Mouse (Mus musculus) thymus, postnatal 0 days (tissue): ENCODE data around the gene Stambpl1. TPM values are rescaled to one million over a fixed set of nuclear protein-coding genes. Genes with fewer than 3 reads are reported as not detected.

Experiments used
- DNase-seq: peaks from one replicate; pipeline ENCODE4 v3.0.0-alpha.2; 2015; ENCODE audit warnings: low spot score
- polyA plus RNA-seq: library from polyadenylated mRNA; unstranded; fragments of >200 nt; fragmentation: Nextera tagmentation; extraction: Ambion mirVana; gene quantifications from 2 replicates; pipeline ENCODE4 v1.2.1, GENCODE M21; 2015

The Stambpl1 gene
- polyA plus RNA-seq, 1 experiment from 2014 or later = 54.7 TPM

DNA sequence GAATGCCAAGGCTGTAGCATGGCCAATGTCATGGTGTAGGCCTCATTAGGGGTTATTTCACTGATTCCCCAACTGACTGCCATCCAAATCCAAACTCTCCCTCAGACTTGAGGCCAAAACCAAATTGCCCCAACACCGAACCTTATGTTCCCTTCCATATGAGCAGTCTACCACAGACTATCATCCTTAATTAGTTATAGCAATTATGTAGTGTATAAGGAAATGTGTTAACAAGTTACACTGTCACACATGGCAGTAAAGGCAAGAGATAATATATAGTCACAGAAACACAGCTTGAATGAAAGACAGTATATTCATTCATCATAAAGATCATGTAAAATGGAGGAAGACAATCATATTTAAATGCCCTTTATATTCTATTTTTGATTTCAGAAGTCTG, 81.0 kb downstream of the Stambpl1 start:
- no peak for DNase-seq

GRCm38 (mm10) chr19:34278078-34278477, 86.0 kb downstream of the Stambpl1 start:
- no peak for DNase-seq

DNA sequence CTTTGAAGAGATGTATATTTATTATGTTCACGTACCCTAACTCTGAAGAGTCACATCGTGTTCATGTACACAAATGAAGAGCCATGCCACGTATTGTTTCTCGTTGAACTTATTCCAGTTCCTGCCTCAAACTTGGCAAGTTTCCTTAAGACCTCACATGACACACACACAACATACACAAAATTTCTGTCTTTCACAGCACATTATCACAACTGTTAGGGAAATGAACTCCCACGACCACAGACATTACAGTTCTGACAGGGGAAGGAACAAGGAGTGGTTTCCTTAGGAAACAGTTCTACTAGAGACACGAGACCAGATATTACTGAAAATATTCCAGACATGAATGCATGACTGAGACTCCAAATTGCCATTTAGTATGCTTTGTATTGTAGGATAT, 91.6 kb downstream of the Stambpl1 start:
- no peak for DNase-seq

DNA sequence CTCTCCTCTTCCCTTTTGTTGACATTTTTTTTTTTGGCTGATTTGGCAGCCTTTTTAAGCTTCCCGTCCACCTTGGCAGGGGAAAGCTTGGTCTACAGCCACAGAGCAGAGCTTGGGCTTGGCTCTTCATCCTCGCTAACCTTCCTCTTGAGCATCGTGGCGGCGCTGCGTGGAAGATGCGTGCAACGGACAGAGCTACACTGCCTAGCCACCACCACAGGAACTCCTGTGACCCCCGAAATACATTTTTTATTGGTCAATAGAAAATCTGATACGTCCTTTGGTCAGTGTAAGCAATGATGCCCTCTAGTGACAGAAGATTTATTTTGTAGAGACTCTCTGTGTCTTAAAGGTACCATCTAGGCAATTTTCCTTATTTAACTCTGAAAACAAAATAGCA, 92.4 kb downstream of the Stambpl1 start:
- DNase-seq = no peak

DNA sequence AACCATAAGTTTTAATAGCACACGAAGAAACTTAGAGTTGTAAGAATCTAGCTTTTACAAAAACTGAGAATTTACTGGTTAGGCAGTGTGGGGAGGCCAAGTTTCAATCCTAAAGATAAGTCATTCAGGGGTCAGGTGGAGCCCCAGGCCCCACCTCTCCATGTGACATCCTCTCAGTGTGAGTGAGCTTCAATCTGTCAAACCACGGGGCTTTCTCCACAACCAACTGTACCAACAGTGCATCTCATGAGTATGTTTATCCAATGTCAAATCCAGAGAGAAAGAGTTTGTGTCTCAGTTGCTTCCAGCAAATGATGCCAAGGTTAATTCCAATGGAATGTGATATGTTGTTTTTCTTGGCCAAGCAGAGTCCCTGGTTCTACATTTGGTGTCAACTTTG, 92.8 kb downstream of the Stambpl1 start:
- no peak for DNase-seq

DNA sequence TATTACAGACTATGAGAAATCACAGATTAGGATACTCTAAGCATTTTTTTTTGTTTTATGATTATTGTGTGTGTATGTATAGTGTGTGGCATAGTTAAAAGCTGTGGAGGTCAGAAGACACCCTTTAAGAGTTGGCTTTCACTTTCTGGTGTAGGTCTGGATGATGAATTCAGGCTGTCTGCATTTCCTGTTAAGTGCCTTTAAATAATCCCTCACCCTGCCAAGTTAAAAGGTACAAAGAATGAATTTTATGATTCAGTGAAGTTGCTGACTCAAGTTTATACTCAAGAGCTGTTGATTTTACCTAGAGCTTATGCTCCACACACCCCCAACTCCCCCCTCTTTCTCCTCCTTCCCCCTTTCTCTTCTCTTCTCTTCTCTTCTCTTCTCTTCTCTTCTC, 95.2 kb downstream of the Stambpl1 start:
- peak; percentile 52 for DNase-seq

- DNase-seq = peak; percentile 75
Observed at GRCm38 (mm10) chr19:34287656-34288415, 95.8 kb downstream of the Stambpl1 start.

GRCm38 (mm10) chr19:34288696-34289095, 96.7 kb downstream of the Stambpl1 start:
- no peak for DNase-seq

Other genes with a start within 250 kb of the Stambpl1 start
- gene Lipf, start 231.0 kb upstream of the Stambpl1 start, polyA plus RNA-seq = 0.09 and 0.14 TPM in 2 replicates
- 0.05 and 0.14 TPM in 2 replicates for gene Lipk, start 183.9 kb upstream of the Stambpl1 start, polyA plus RNA-seq
- gene Lipn, start 124.9 kb upstream of the Stambpl1 start, polyA plus RNA-seq = not detected in 2 replicates
- 0.81 and 0.87 TPM in 2 replicates for gene Lipm, start 91.3 kb upstream of the Stambpl1 start, polyA plus RNA-seq
- gene Ankrd22, start 26.2 kb upstream of the Stambpl1 start, polyA plus RNA-seq = 4.0 and 4.7 TPM in 2 replicates
- gene Acta2, start 63.4 kb downstream of the Stambpl1 start, polyA plus RNA-seq = 19.2 and 36.5 TPM in 2 replicates
- 91.5 and 112 TPM in 2 replicates for gene Fas, start 98.4 kb downstream of the Stambpl1 start, polyA plus RNA-seq